Mouse (Mus musculus) bone marrow macrophage, adult 2 months (primary cell): Measurements from ENCODE around the gene Myh3. TPM values are rescaled to one million over a fixed set of nuclear protein-coding genes. Genes with fewer than 3 reads are reported as not detected.

Experiments used
- H3K27ac ChIP-seq: 2 replicates; pipeline ENCODE4 v1.5.1; 2012; ENCODE audit warnings: low read depth, low read length; ENCODE audit not compliant: insufficient read depth
- H3K4me1 ChIP-seq: 2 replicates; pipeline ENCODE4 v1.6.1; 2012; ENCODE audit warnings: low read length; ENCODE audit not compliant: control insufficient read depth, insufficient read depth
- H3K4me3 ChIP-seq: 2 replicates; pipeline ENCODE4 v1.5.1; 2012; ENCODE audit warnings: mild to moderate bottlenecking, low read length, moderate library complexity; ENCODE audit not compliant: insufficient read depth
- CTCF ChIP-seq: IDR thresholded peaks from 2 replicates; pipeline ENCODE4 v1.5.1; 2012; ENCODE audit warnings: low read depth, mild to moderate bottlenecking, low read length, moderate library complexity
- POLR2A ChIP-seq: IDR thresholded peaks from 2 replicates; pipeline ENCODE4 v1.6.1; 2012; ENCODE audit warnings: mild to moderate bottlenecking, low read depth, low read length, borderline replicate concordance
- polyA plus RNA-seq: library from polyadenylated mRNA; stranded (reverse); fragments of >200 nt; gene quantifications from 2 replicates; pipeline ENCODE4 v1.2.4, GENCODE M21; 2012; ENCODE audit not compliant: missing spikeins, insufficient read depth, insufficient read length

The Myh3 gene
- polyA plus RNA-seq, 1 experiment, result not detected

DNA sequence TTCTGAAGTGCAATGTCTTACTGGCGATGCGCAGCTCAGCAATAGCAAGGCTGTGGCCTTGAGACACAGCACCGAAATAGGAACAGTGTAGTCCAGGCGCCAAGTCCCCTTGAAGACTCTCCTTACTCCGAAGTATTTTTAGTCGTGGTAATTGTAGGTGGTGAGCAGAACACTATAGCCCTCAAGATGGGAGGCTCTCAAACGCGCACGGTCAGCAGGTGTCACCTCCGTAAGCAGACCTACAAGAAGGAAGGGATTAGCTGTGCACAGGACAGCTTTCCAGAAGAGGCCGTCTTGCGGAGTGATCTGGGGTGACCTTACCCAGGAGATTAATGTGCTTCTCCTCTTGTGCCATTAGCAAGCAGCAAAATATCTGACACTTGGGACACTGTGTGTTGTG is 36.8 kb downstream of the Myh3 start:
- TF ChIP-seq POLR2A (no peak), CTCF (no peak)
- Histone ChIP-seq H3K27ac (no peak overlapping the region), H3K4me1 (no peaks in the 10 kb centered on the region), H3K4me3 (no peak overlapping the region)

DNA sequence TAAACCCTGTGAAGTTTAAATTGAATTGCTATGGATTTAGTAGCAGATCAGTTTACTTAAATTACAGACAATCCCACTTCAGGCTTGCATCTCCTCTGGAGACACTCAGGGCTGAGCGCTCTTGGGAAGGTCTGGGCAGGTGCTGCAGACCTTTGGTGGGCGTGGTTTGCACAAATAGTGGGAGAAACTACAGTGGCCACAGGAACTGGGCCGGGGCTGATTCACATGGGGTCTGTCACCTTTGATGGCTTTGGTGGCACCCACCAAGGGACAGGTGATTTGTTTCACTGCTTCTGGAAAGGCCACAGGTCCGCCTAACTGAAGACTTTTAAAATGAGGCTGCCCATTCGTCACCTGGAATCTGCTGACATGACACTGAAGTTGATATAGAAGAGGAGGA is 38.6 kb downstream of the Myh3 start:
- TF ChIP-seq CTCF (no peak), POLR2A (no peak)
- no peaks in the 10 kb centered on the region for H3K4me1 ChIP-seq
- no peak overlapping the region for H3K4me3 ChIP-seq
- no peak overlapping the region for H3K27ac ChIP-seq

DNA sequence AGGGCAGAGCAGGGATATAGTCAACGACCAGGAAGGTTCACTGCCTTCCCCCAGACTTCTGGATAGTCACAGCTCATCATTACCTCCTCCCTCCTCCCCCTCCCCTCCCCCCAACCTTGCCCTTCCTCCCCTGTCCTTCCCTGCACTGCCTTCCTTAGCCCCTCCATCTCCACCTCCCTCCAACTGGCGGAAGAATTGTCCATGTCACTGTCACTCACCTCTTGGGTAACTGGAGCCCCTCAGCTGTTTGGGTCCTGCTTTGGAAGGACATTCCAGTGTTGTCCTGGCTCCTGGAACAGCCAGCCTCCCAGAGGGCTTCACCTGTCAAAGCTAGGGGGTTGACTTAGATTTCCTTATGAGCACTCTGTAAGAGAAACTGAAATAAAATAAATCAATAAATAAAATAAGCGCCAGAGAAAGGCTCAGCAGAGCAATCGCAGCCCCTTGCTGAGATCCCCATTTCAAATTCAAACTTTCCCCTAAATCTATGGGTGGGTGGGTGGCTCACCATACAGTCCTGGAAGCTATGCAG is 41.5 kb downstream of the Myh3 start:
- Histone ChIP-seq H3K27ac (no peak overlapping the region), H3K4me3 (no peak overlapping the region), H3K4me1 (no peaks in the 10 kb centered on the region)
- no peak for TF ChIP-seq POLR2A
- no peak for TF ChIP-seq CTCF

DNA sequence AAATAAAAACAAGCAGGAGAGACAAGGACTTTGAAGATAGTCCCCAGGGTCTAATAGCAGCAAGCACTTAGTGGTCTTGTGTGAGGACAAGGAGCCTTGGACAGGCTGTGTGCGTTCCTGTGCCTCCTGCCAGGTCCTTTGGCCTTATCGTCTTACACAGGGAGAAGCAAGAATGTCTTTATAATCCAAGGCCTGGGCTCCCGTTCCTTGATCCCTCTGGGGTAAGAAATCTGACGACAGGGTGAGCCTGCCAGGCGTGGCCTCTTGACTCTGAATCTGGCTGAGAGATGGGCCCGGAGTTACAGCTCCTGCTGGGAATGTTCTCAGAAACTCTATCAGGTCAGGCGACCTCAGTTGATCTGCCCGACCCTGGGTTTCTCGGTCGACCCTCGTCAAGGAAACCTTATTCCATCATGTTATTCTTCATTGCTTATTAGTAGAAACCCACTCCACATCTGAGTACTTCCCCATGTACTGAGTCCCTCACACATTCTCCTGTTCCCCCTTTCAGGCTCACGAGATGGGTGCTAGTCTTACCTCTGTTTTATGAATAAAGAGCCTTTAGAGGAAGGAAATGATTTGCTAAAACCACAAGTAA is 42.7 kb downstream of the Myh3 start:
- Histone ChIP-seq H3K27ac (no peak overlapping the region), H3K4me1 (no peaks in the 10 kb centered on the region), H3K4me3 (no peak overlapping the region)
- TF ChIP-seq POLR2A (no peak), CTCF (no peak)

DNA sequence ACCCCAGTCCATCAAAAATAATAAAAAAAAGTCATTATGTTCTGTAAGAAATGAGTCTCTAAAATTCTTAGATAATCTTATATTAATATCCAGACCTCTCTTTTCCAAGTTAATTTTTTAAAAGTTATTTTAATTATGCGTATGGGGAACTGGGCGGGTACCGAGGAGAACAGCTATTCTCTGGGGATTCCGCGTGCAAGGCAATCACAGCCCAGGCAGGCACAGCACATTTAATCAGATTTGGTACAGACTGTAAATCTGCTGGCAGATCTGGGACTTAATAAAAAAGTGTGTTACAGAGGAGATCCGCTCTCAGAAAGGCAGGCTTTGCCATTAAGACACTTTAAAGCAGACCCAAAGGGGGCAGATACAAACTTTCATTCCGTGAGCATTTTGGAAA is 46.8 kb downstream of the Myh3 start:
- TF ChIP-seq POLR2A, result no peak
- TF ChIP-seq CTCF, result no peak
- Histone ChIP-seq H3K27ac (no peak overlapping the region), H3K4me1 (no peaks in the 10 kb centered on the region), H3K4me3 (no peak overlapping the region)

DNA sequence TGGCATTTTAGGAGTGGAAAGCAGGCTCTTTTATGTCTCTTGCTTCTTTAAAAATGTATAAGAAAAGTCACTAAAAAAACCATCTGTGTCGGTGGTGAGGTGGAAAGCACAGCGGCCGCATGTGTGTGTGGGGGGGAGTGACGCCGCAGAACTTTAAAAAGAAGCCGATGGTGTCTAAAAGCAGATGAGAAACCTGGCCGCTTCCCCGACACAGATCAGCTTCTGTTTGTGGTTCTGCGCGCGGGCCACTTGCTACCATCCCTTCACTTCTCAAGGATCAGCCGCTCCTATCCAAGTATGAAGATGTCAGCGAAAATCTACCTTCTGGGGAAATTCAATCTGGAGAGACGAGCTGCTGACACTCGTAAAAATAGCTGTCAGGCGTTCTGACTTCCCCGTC is 47.3 kb downstream of the Myh3 start:
- Histone ChIP-seq H3K27ac (no peak overlapping the region), H3K4me3 (no peak overlapping the region), H3K4me1 (no peaks in the 10 kb centered on the region)
- TF ChIP-seq CTCF (no peak), POLR2A (no peak)

DNA sequence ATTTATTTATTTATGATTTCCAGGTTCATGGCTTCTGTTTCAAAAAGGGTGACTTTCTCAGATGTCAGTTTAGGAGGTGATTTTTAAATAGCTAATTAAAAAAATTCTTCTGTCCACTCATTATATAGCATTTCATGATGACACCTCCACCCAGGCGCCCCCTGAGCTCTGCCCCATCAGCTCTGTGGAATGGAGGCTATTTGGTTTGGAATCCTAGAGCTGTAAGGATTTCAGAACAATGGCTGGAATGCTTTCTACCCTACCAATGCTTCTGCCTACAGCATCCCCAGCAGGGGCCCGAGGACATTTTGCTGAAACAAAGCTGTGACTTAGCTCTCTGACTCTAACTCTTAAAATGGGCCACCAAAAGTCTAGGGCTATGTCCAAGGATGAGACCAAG is 55.4 kb downstream of the Myh3 start:
- H3K4me1 ChIP-seq, result no peaks in the 10 kb centered on the region
- no peak overlapping the region for H3K27ac ChIP-seq
- TF ChIP-seq POLR2A (no peak), CTCF (no peak)
- H3K4me3 ChIP-seq, result no peak overlapping the region

DNA sequence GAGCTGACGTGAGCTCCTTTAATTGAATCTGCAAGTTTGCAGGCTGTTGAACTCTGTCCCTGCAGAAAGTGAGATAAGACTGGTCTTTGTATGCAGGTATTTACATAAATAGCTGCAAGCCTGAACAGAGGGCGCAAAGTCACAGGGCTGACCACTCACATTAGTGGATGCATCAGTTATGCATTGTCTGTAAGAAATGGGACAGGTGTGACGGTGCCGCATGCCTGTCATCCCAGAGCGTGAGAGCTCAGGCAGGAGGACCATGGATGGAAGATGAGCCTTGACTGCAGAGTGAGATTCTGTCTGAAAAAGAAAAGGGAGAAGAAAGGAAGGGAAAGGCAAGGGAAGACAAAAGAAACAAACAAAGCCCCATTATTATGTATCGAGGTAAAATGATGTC is 56.6 kb downstream of the Myh3 start:
- TF ChIP-seq POLR2A (no peak), CTCF (no peak)
- no peak overlapping the region for H3K4me3 ChIP-seq
- H3K27ac ChIP-seq, result no peak overlapping the region
- H3K4me1 ChIP-seq, result no peaks in the 10 kb centered on the region

DNA sequence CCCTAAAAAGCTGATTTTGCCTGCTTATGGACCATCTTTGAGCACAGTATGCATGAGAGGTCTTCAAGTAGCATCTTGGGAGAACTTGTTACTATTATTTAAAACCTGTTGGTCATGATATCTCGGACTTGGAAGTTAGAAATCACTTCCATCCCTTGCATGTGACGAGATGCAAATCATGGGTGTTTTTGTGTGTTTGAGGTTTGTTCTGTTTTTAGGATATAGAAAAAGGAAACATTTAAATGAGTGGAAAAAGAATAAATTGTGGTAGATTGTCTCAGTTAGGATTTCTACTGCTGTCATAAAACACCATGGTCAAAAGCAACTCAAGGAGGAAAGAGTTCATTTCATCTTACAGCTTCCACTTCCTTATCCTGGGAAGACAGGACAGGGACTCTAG is 57.4 kb downstream of the Myh3 start:
- Histone ChIP-seq H3K4me3 (no peak overlapping the region), H3K27ac (no peak overlapping the region), H3K4me1 (no peaks in the 10 kb centered on the region)
- TF ChIP-seq POLR2A, result no peak

DNA sequence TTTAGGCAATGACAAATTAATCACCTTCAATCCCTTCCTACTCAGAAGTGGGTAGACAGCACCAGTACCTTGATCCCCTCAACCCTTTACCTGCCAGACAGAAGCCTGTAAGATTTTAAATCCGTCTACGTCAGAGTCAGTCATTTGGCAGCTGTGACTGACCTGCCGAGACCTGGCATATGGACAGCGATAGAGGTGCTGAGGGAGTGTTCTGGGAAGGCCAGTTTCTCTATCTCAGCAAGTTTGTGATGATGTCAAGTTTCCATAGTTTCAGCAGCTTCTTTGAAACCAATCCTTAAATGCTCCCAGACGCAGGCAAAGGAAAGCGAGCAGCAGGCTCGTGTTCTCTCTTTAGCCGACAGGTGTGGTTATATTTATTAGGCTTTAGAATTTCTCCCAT is 61.5 kb downstream of the Myh3 start:
- Histone ChIP-seq H3K27ac (no peak overlapping the region), H3K4me1 (no peaks in the 10 kb centered on the region), H3K4me3 (no peak overlapping the region)
- TF ChIP-seq POLR2A (no peak), CTCF (no peak)

DNA sequence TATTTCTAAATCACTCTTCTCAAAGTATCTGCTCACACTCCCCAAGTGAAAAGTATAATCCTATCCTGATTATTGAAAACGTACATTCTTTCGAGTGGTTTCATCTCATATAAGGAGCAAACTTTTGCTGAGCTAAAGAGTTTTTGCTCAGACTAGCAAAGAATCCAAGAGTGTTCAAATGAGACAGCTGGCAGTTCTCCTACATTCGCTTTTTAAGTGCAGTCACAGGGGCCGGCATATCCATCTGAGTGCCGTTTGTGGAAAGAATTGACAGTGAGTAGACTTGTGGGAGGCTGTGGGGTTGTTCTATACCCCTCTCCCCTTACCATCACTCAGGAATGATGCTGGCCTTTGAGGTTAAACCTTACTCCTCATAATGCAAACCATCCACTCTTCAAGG is 62.1 kb downstream of the Myh3 start:
- Histone ChIP-seq H3K4me3 (no peak overlapping the region), H3K4me1 (no peaks in the 10 kb centered on the region), H3K27ac (no peak overlapping the region)
- TF ChIP-seq CTCF (no peak), POLR2A (no peak)
